Mouse (Mus musculus) myocyte (in vitro differentiated cells): ENCODE measurements around the gene Ghdc.

Experiments
- CEBPB ChIP-seq: IDR thresholded peaks from 2 replicates; pipeline ENCODE4 v1.6.1; 2011; ENCODE audit warnings: mild to moderate bottlenecking, moderate library complexity; ENCODE audit not compliant: poor library complexity, insufficient read depth, severe bottlenecking
- E2F4 ChIP-seq: IDR thresholded peaks from one replicate; pipeline ENCODE4 v1.6.1; 2011; ENCODE audit warnings: mild to moderate bottlenecking, control low read depth, moderate library complexity; ENCODE audit not compliant: insufficient read depth
- MAX ChIP-seq: IDR thresholded peaks from one replicate; pipeline ENCODE4 v1.6.1; 2011; ENCODE audit warnings: low read depth, mild to moderate bottlenecking, control low read depth
- MYOD1 ChIP-seq, 3 experiments: IDR thresholded peaks; one replicate each; pipeline ENCODE4 v1.6.1; 2011; ENCODE audit warnings: control low read depth in 2 of 3, low read depth in 2 of 3, mild to moderate bottlenecking in 2 of 3, moderate library complexity in 1 of 3; ENCODE audit not compliant: insufficient read length in 2 of 3, control insufficient read depth in 1 of 3
- MYOG ChIP-seq, 3 experiments: IDR thresholded peaks; one replicate each; pipeline ENCODE4 v1.6.1; 2011; ENCODE audit warnings: control low read depth in 2 of 3, low read depth in 2 of 3, mild to moderate bottlenecking in 2 of 3; ENCODE audit not compliant: insufficient read length in 2 of 3, control insufficient read depth in 1 of 3, insufficient read depth in 1 of 3
- POLR2A ChIP-seq: IDR thresholded peaks from one replicate; pipeline ENCODE4 v1.6.1; 2011; ENCODE audit warnings: low read depth, mild to moderate bottlenecking, control low read depth, moderate library complexity; ENCODE audit not compliant: insufficient read length
- POLR2AphosphoS2 ChIP-seq: IDR thresholded peaks from one replicate; pipeline ENCODE4 v1.6.1; 2011; ENCODE audit warnings: low read depth, control low read depth; ENCODE audit not compliant: insufficient read length
- REST ChIP-seq: IDR thresholded peaks from one replicate; pipeline ENCODE4 v1.6.1; 2011; ENCODE audit warnings: mild to moderate bottlenecking, control low read depth, moderate library complexity; ENCODE audit not compliant: insufficient read depth, insufficient read length
- SRF ChIP-seq: IDR thresholded peaks from one replicate; pipeline ENCODE4 v1.6.1; 2011; ENCODE audit warnings: low read depth; ENCODE audit not compliant: control insufficient read depth, insufficient read length
- TCF12 ChIP-seq: IDR thresholded peaks from one replicate; pipeline ENCODE4 v1.6.1; 2011; ENCODE audit warnings: mild to moderate bottlenecking, control low read depth; ENCODE audit not compliant: poor library complexity, insufficient read depth, severe bottlenecking
- USF1 ChIP-seq: IDR thresholded peaks from one replicate; pipeline ENCODE4 v1.6.1; 2011; ENCODE audit warnings: low read depth, mild to moderate bottlenecking, control low read depth, moderate library complexity

GRCm38 (mm10) chr11:100816801-100817200 is 46.0 kb upstream of the Ghdc start:
- TF ChIP-seq USF1 (no peak), POLR2A (no peak), POLR2AphosphoS2 (no peak), SRF (no peak), MYOG (IDR thresholded peaks at IDR 0.05; ENCODE audit: control insufficient read depth in 1 of 3, insufficient read depth in 1 of 3, insufficient read length in 2 of 3, low read depth in 2 of 3) (no peak), TCF12 (no peak), E2F4 (no peak), MAX (no peak), CEBPB (no peak), MYOD1 (IDR thresholded peaks at IDR 0.05; ENCODE audit: control insufficient read depth in 1 of 3, insufficient read length in 2 of 3, low read depth in 2 of 3) (no peak), REST (no peak)
